Mouse (Mus musculus) left cerebral cortex, postnatal 4 days (tissue): ENCODE measurements around the gene Tigd4. TPM values are rescaled to one million over a fixed set of nuclear protein-coding genes. Genes with fewer than 3 reads are reported as not detected.

Experiments
- DNase-seq: peaks from one replicate; pipeline ENCODE4 v3.0.0-alpha.2; 2022
- intact Hi-C: fragments of 180-260 bp; cut with DNase I; formaldehyde crosslinking; loops from one replicate; pipeline ENCODE4 v1.15.1; 2025
- total RNA-seq, 2 experiments: library from RNA; stranded (reverse); gene quantifications; 2 replicates each; pipeline ENCODE4 v1.2.3; 2021

Tigd4 gene
- total RNA-seq, 2 experiments from 2014 or later: not detected

GRCm38 (mm10) chr3:84610183-84610710 is 16.9 kb downstream of the Tigd4 start:
- intact Hi-C loops: loop anchor here (10.0 kb wide), 2 partner anchors 255 to 1515 kb away; no protein-coding TSS in a partner anchor

DNA sequence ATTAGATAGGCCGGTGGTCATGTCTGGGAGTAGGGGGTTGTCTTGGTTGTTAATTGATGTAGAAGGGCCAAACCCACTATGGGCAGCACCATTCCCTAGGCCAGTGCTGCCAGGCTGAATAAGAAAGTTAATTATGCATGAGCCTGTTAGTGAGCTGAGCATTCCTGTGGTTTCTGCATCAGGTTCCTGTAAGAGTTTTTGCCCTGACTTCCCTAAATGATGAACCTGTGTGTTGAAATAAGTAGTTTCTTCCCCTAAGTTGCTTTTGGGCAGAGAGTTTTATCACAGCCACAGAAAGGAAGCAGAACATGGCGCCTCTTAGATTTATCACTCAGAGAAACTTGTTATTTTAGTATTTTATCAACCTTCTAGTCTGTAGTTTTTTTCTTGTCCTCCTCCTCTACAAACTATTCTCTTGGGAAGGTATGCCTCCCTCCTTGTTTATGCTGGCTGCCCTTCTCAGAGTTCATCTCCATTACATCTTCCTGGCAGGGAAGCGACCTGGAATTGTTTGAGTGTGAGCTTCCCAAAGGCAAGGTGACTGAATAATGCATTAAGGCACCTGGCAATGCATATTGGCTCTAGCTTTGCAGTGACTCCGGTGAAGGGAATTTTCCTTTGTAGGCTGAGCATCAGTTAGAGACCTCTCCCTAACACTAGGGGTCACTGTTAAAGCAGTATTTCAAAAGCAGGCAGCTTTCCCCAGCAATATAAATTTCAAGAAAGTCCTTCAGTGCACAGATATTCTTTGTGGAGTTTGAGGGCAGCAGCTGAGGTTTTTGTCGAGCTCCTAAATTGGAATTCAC is 21.9 kb downstream of the Tigd4 start:
- DNase-seq: no peak
- intact Hi-C loops: loop anchor here (10.0 kb wide), 2 partner anchors 250 to 1510 kb away; no protein-coding TSS in a partner anchor

More at GRCm38 (mm10) chr3:84610183-84610710, 16.9 kb downstream of the Tigd4 start:
- DNase-seq: no peak

DNA sequence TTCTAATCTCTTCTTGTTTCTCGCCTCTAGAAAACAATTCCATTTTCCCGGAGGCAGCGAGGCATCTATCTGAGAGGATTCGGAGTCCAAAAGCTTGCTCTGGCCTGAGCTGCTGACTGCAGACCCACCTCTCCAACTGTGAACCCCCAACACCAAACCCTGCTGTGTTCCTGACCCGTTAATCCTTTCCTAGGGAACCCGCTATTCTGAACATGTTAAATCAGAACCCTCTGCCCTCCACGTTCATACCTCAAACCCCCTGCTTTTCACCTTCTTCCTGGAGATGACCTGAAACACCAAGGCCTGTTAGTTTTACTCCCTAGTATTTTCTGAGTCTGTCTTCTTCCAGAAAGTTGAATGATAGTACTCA is 22.5 kb downstream of the Tigd4 start:
- intact Hi-C loops: loop anchor here (10.0 kb wide), 2 partner anchors 249 to 1509 kb away; no protein-coding TSS in a partner anchor
- no peak for DNase-seq

- DNase-seq: no peak
- intact Hi-C loops: loop anchor here (10.0 kb wide), 2 partner anchors 246 to 1506 kb away; no protein-coding TSS in a partner anchor
These were observed 25.3 kb downstream of the Tigd4 start for GRCm38 (mm10) chr3:84618627-84619026.

GRCm38 (mm10) chr3:84619056-84619455 is 25.7 kb downstream of the Tigd4 start:
- DNase-seq: no peak
- intact Hi-C loops: loop anchor here (10.0 kb wide), 2 partner anchors 246 to 1506 kb away; no protein-coding TSS in a partner anchor

DNA sequence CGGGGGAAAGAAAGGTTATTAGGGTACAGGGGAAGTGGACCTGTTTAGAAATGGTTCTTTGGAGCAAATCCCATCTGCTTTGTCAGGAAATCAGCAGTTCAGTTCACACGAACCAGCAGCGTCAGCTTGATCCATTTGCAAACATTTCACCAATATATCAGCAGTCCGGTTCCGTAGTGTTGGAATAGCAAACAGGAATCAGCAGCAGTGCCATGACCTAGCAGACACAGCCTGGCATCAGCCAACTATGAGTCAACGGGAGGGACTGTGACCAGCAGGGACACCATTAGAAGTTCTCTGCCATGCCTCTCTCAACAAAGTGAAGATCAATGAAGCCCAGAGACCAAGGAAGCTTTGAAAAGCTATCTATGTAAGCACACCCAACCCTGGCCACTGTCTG is 26.4 kb downstream of the Tigd4 start:
- DNase-seq: no peak
- intact Hi-C loops: loop anchor here (10.0 kb wide), 2 partner anchors 245 to 1505 kb away; no protein-coding TSS in a partner anchor

DNA sequence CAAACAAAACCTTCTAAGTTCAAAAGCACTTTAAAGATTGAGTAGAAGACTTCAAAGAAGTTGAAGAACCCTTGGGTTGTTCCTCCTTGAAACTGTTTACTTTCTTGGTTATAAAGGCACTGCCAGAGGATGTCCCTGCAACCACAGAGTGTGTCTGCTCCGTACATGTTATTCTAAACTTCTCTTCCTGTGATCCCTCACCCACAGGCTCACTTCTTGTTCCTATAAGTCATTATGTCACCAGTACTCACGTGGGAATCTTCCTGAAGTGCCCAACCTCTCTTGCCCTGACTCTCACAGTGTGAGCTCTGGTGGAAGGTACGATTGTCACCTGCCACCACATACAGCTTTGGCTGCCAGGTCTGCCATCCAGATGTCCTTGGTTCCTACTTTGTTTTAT is 28.7 kb downstream of the Tigd4 start:
- DNase-seq: no peak
- intact Hi-C loops: no loop called here

GRCm38 (mm10) chr3:84631586-84631985 is 38.2 kb downstream of the Tigd4 start:
- DNase-seq: no peak
- intact Hi-C loops: no loop called here

- DNase-seq: no peak
- intact Hi-C loops: no loop called here
These were observed 43.7 kb downstream of the Tigd4 start for GRCm38 (mm10) chr3:84637095-84637494.

- no peak for DNase-seq
- intact Hi-C loops: no loop called here
These were observed 44.7 kb downstream of the Tigd4 start for GRCm38 (mm10) chr3:84637890-84638578.

DNA sequence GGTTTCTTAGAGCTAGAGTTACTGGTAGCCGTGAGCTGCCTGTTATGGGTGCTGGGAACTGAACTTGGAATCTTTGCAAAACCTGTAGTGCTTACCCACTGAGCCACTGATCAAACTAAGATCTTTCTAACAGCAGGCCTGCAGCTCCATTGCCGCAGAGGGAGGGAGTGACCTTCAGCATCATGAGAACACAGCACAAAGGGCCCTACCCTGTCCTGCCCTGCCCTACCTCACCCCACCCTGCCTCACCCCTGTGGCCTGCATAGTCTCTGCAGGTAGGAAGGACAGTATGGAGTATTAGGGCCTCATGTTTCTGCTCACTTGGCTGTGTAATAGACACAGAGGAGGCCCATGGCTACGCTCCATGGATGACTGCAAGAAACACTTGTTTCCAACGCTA is 45.5 kb downstream of the Tigd4 start:
- no peak for DNase-seq
- intact Hi-C loops: no loop called here

GRCm38 (mm10) chr3:84639767-84640500 is 46.6 kb downstream of the Tigd4 start:
- DNase-seq: no peak
- intact Hi-C loops: no loop called here

- intact Hi-C loops: no loop called here
- DNase-seq: no peak
These were observed 47.2 kb downstream of the Tigd4 start for GRCm38 (mm10) chr3:84640536-84640935.

- intact Hi-C loops: no loop called here
- no peak for DNase-seq
These were observed 48.0 kb downstream of the Tigd4 start for GRCm38 (mm10) chr3:84641391-84641790.

- intact Hi-C loops: no loop called here
- no peak for DNase-seq
These were observed 49.6 kb downstream of the Tigd4 start for GRCm38 (mm10) chr3:84642942-84643341.

- no peak for DNase-seq
These were observed 52.0 kb downstream of the Tigd4 start for GRCm38 (mm10) chr3:84645156-84646006.

GRCm38 (mm10) chr3:84646007-84646290 is 52.6 kb downstream of the Tigd4 start:
- no peak for DNase-seq
- intact Hi-C loops: no loop called here

More at GRCm38 (mm10) chr3:84645156-84646006, 52.0 kb downstream of the Tigd4 start:
- intact Hi-C loops: no loop called here

DNA sequence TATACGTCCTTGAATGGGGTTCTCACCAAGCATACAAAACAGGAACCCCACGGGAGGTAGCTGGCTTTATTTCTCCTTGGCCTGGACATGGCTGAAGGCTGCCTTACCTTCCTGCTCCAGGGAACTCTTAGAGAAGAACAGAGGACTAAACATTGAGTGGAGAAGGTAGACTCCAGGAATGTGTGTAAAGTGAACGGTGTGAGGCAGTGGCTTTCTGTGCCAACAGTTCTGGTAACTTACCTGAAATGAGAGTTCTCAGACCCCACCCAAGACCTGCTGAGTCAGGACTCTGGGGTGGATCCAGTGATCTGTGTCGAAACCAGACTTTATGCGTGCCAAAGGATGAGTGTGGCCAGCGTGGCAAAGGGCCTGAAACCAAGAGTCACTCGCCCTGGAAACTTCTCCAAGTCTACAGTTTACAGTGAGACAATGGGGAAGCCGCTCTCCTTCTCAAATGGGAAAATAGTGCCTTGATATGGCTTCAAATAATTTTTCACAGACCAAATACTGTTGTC is 53.0 kb downstream of the Tigd4 start:
- no peak for DNase-seq
- intact Hi-C loops: no loop called here
